Mouse (Mus musculus) MEL (cell line): ENCODE results near the gene 6430548M08Rik. TPM values are rescaled to one million over a fixed set of nuclear protein-coding genes. Genes with fewer than 3 reads are reported as not detected.

Source experiments
- DNase-seq: peaks from one replicate; pipeline ENCODE4 v3.0.0; 2011; ENCODE audit warnings: low read depth, low spot score
- H3K27ac ChIP-seq: 2 replicates; pipeline ENCODE4 v1.5.1; 2012; ENCODE audit warnings: low read depth, mild to moderate bottlenecking, control low read depth, low read length, moderate library complexity; ENCODE audit not compliant: control insufficient read depth
- H3K27me3 ChIP-seq, 2 experiments: fragments of 150-350 bp in 1 of 2; sonication (generic) in 1 of 2; 2 replicates each; pipeline ENCODE4 v1.6.1; 2012; ENCODE audit warnings: low read length in 2 of 2, mild to moderate bottlenecking in 2 of 2, improper control_type of control experiment in 1 of 2, moderate library complexity in 1 of 2; ENCODE audit not compliant: insufficient read depth in 2 of 2, control insufficient read depth in 1 of 2
- H3K36me3 ChIP-seq, 2 experiments: 2 replicates each; pipeline ENCODE4 v1.6.1; 2012 to 2014; ENCODE audit warnings: low read length in 2 of 2, improper control_type of control experiment in 1 of 2, inconsistent platforms in 1 of 2, mild to moderate bottlenecking in 1 of 2; ENCODE audit not compliant: insufficient read depth in 2 of 2, control insufficient read depth in 1 of 2
- H3K4me1 ChIP-seq, 2 experiments: fragments of 150-350 bp in 1 of 2; sonication (generic) in 1 of 2; 2 replicates each; pipeline ENCODE4 v1.6.1; 2012; ENCODE audit warnings: low read length in 2 of 2, improper control_type of control experiment in 1 of 2, mild to moderate bottlenecking in 1 of 2; ENCODE audit not compliant: insufficient read depth in 2 of 2, control insufficient read depth in 1 of 2
- H3K4me3 ChIP-seq, 2 experiments: fragments of 150-350 bp in 1 of 2; sonication (generic) in 1 of 2; 2 replicates each; pipeline ENCODE4 v1.5.1; 2012; ENCODE audit warnings: low read depth in 2 of 2, low read length in 2 of 2, mild to moderate bottlenecking in 2 of 2, moderate library complexity in 2 of 2, control low read depth in 1 of 2, improper control_type of control experiment in 1 of 2; ENCODE audit not compliant: control insufficient read depth in 1 of 2, insufficient read depth in 1 of 2
- H3K79me2 ChIP-seq: 2 replicates; pipeline ENCODE4 v1.6.1; 2012; ENCODE audit warnings: mild to moderate bottlenecking, low read length, moderate library complexity; ENCODE audit not compliant: control insufficient read depth, poor library complexity, insufficient read depth
- H3K9ac ChIP-seq: 2 replicates; pipeline ENCODE4 v1.6.1; 2012; ENCODE audit warnings: low read depth, mild to moderate bottlenecking, control low read depth, low read length, moderate library complexity; ENCODE audit not compliant: control insufficient read depth, poor library complexity, severe bottlenecking
- H3K9me3 ChIP-seq: fragments of 150-350 bp; sonication (generic); replicated peaks from 2 replicates; pipeline ENCODE4 v1.6.1; 2012; ENCODE audit warnings: mild to moderate bottlenecking, low read length, improper control_type of control experiment, moderate library complexity; ENCODE audit not compliant: insufficient read depth
- BHLHE40 ChIP-seq: IDR thresholded peaks from 2 replicates; pipeline ENCODE4 v1.6.1; 2012; ENCODE audit warnings: low read depth, mild to moderate bottlenecking, inconsistent platforms, low read length, improper control_type of control experiment, borderline replicate concordance
- CHD1 ChIP-seq: IDR thresholded peaks from 2 replicates; pipeline ENCODE4 v1.6.1; 2012; ENCODE audit warnings: low read depth, mild to moderate bottlenecking, inconsistent platforms, low read length, improper control_type of control experiment
- CHD2 ChIP-seq: IDR thresholded peaks from 2 replicates; pipeline ENCODE4 v1.6.1; 2011; ENCODE audit warnings: low read length, improper control_type of control experiment
- CTCF ChIP-seq, 3 experiments: IDR thresholded peaks in 2 of 3; conservative IDR thresholded peaks in 1 of 3; 2 replicates each; pipeline ENCODE4 v1.5.1; 2011 to 2012; ENCODE audit warnings: low read length in 3 of 3, low read depth in 2 of 3, mild to moderate bottlenecking in 2 of 3, improper control_type of control experiment in 1 of 3, inconsistent platforms in 1 of 3, mixed read lengths in 1 of 3, moderate library complexity in 1 of 3; ENCODE audit not compliant: control insufficient read depth in 1 of 3, insufficient read depth in 1 of 3, poor library complexity in 1 of 3, severe bottlenecking in 1 of 3
- ELF1 ChIP-seq: IDR thresholded peaks from 2 replicates; pipeline ENCODE4 v1.6.1; 2014; ENCODE audit warnings: low read depth, mild to moderate bottlenecking, inconsistent platforms, low read length, improper control_type of control experiment, moderate library complexity
- KAT2A ChIP-seq: conservative IDR thresholded peaks from 2 replicates; pipeline ENCODE4 v1.6.1; 2012; ENCODE audit warnings: low read depth, low read length, improper control_type of control experiment, inconsistent platforms
- MAX ChIP-seq: IDR thresholded peaks from 2 replicates; pipeline ENCODE4 v1.6.1; 2011; ENCODE audit warnings: low read length, improper control_type of control experiment
- MAZ ChIP-seq: IDR thresholded peaks from 2 replicates; pipeline ENCODE4 v1.6.1; 2012; ENCODE audit warnings: low read depth, mild to moderate bottlenecking, inconsistent platforms, low read length, improper control_type of control experiment
- MXI1 ChIP-seq: IDR thresholded peaks from 2 replicates; pipeline ENCODE4 v1.6.1; 2011; ENCODE audit warnings: mild to moderate bottlenecking, low read depth, low read length, improper control_type of control experiment
- MYC ChIP-seq: IDR thresholded peaks from 2 replicates; pipeline ENCODE4 v1.6.1; 2011; ENCODE audit warnings: low read depth, mild to moderate bottlenecking, low read length, improper control_type of control experiment, moderate library complexity
- NRF1 ChIP-seq: IDR thresholded peaks from 2 replicates; pipeline ENCODE4 v1.6.1; 2014; ENCODE audit warnings: low read depth, mild to moderate bottlenecking, inconsistent platforms, low read length, improper control_type of control experiment, moderate library complexity; ENCODE audit not compliant: poor library complexity, insufficient read depth, severe bottlenecking
- RCOR1 ChIP-seq: IDR thresholded peaks from 2 replicates; pipeline ENCODE4 v1.6.1; 2012; ENCODE audit warnings: low read depth, mild to moderate bottlenecking, inconsistent platforms, low read length, improper control_type of control experiment
- SIN3A ChIP-seq: IDR thresholded peaks from 2 replicates; pipeline ENCODE4 v1.6.1; 2012; ENCODE audit warnings: low read length, improper control_type of control experiment, inconsistent platforms
- SMC3 ChIP-seq: IDR thresholded peaks from 2 replicates; pipeline ENCODE4 v1.6.1; 2011; ENCODE audit warnings: low read depth, low read length, improper control_type of control experiment
- TBP ChIP-seq: IDR thresholded peaks from 2 replicates; pipeline ENCODE4 v1.8.0; 2011; ENCODE audit warnings: low read depth, low read length, improper control_type of control experiment
- USF2 ChIP-seq, 2 experiments: IDR thresholded peaks; 2 replicates each; pipeline ENCODE4 v1.6.1; 2011 to 2012; ENCODE audit warnings: improper control_type of control experiment in 2 of 2, low read length in 2 of 2, borderline replicate concordance in 1 of 2, inconsistent platforms in 1 of 2, low read depth in 1 of 2, mild to moderate bottlenecking in 1 of 2; ENCODE audit not compliant: insufficient read depth in 1 of 2
- ZC3H11A ChIP-seq: IDR thresholded peaks from 2 replicates; pipeline ENCODE4 v1.6.1; 2012; ENCODE audit warnings: low read depth, mild to moderate bottlenecking, inconsistent platforms, low read length, improper control_type of control experiment
- ZKSCAN1 ChIP-seq: IDR thresholded peaks from 2 replicates; pipeline ENCODE4 v1.6.1; 2012; ENCODE audit warnings: low read depth, mild to moderate bottlenecking, inconsistent platforms, low read length, improper control_type of control experiment, moderate library complexity
- polyA plus RNA-seq, 2 experiments: library from polyadenylated mRNA; stranded (reverse) in 1 of 2; unstranded in 1 of 2; fragments of >175 nt in 1 of 2; fragments of >200 nt in 1 of 2; gene quantifications; 2 replicates each; pipeline versions ENCODE4 v1.2.1 to v1.2.4; 2012; ENCODE audit warnings: low replicate concordance in 2 of 2, low read depth in 1 of 2; ENCODE audit not compliant: insufficient read length in 2 of 2, insufficient read depth in 1 of 2, missing spikeins in 1 of 2
- total RNA-seq: library from RNA; depleted of rRNA; stranded (reverse); fragments of 300-350 nt; gene quantifications from 2 replicates; pipeline ENCODE4 v1.2.3, GENCODE M21; 2012

6430548M08Rik gene
- total and polyA plus RNA-seq, 3 experiments: 0.96 to 1.9 TPM; not detected in 1

DNA sequence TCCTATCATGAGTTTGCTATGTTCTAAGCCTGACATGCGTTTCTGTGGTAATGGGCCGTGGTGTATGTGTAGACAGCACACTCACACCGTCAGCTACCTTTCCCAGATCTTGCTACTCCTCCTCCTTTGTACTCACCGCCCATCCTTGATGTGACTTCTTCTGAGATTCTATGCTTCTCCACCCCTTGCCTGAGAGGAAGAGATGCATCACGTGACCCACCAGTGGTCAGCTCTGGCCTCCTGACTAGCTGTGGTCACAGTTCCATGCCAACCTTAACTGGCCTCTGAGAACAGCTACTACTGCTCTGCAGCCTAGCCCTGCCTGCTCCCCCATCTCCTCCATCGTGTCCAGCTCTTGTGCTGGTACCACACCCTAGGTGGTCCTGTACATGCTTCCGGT, 21.7 kb downstream of the 6430548M08Rik start:
- H3K36me3 ChIP-seq: no peaks in the 10 kb centered on the region
- TF ChIP-seq ELF1 (no peak), SIN3A (no peak), CHD2 (no peak), NRF1 (no peak), USF2 (IDR thresholded peaks at IDR 0.05; ENCODE audit: borderline replicate concordance in 1 of 2, insufficient read depth in 1 of 2, low read depth in 1 of 2, low read length in 2 of 2) (no peak), MAZ (no peak), MYC (no peak), CTCF (IDR thresholded peaks at IDR 0.05 in 2 of 3, conservative IDR thresholded peaks at IDR 0.05 in 1 of 3; ENCODE audit: control insufficient read depth in 1 of 3, insufficient read depth in 1 of 3, low read depth in 2 of 3, low read length in 3 of 3, poor library complexity in 1 of 3, severe bottlenecking in 1 of 3) (no peak), SMC3 (no peak), KAT2A (no peak), TBP (no peak), ZKSCAN1 (no peak), RCOR1 (no peak), MAX (no peak)
- DNase-seq: no peak
- H3K9me3 ChIP-seq: no peaks in the 10 kb centered on the region
- H3K4me3 ChIP-seq: no peak overlapping the region
- H3K4me1 ChIP-seq: no peaks in the 10 kb centered on the region
- no peaks in the 10 kb centered on the region for H3K79me2 ChIP-seq
- H3K27ac ChIP-seq: no peak overlapping the region
- no peak overlapping the region for H3K9ac ChIP-seq
- no peaks in the 10 kb centered on the region for H3K27me3 ChIP-seq

DNA sequence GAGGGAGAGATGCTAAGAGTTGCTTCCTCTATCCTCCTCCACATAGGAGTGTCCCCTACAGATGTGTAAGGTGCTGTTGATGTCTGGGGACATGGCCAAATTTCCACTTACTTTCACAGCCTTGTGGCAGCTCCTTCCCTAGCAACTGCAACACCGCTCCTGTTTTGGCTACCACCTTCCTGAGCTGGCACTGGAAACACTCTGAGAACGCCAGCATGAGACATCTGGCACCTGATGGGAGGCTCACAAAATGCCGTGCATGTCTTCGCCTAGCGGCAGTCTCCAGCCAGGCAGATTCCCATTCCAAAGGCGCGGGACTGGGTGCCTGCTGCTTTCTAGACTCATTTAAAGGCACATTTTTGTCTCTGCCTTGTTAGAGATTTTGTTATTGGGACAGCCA, 22.7 kb downstream of the 6430548M08Rik start:
- DNase-seq: no peak
- Histone ChIP-seq H3K36me3 (no peaks in the 10 kb centered on the region), H3K79me2 (no peaks in the 10 kb centered on the region), H3K9ac (no peak overlapping the region), H3K4me1 (no peaks in the 10 kb centered on the region), H3K9me3 (no peaks in the 10 kb centered on the region), H3K27me3 (no peaks in the 10 kb centered on the region), H3K27ac (no peak overlapping the region), H3K4me3 (no peak overlapping the region)
- TF ChIP-seq BHLHE40: no peak
- TF ChIP-seq ZC3H11A: no peak
- no peak for TF ChIP-seq CHD1
- TF ChIP-seq MXI1: no peak
- TF ChIP-seq, all 39 proteins: peak for 0
